Mouse (Mus musculus) bone marrow, adult 2 months (tissue): ENCODE measurements around the gene Clip2.

ENCODE experiments used
- CTCF ChIP-seq: fragments of 200-500 bp; IDR thresholded peaks from 2 replicates; pipeline ENCODE4 v1.5.1; 2011; ENCODE audit warnings: low read length, control low read depth; ENCODE audit not compliant: control insufficient read depth, insufficient read depth
- POLR2A ChIP-seq: fragments of 200-500 bp; IDR thresholded peaks from 2 replicates; pipeline ENCODE4 v1.6.1; 2011; ENCODE audit warnings: low read depth, mild to moderate bottlenecking, control low read depth, low read length, borderline replicate concordance; ENCODE audit not compliant: control insufficient read depth

GRCm38 (mm10) chr5:134532417-134532816 lies 19.8 kb downstream of the Clip2 start:
- TF ChIP-seq CTCF, result no peak
- no peak for TF ChIP-seq POLR2A
